Mouse (Mus musculus) MEL (cell line): Measurements from ENCODE around the gene Rfk.

Experiments
- CHD2 ChIP-seq: IDR thresholded peaks from 2 replicates; pipeline ENCODE4 v1.6.1; 2011; ENCODE audit warnings: low read length, improper control_type of control experiment
- CTCF ChIP-seq, 3 experiments: IDR thresholded peaks in 2 of 3; conservative IDR thresholded peaks in 1 of 3; 2 replicates each; pipeline ENCODE4 v1.5.1; 2011 to 2012; ENCODE audit warnings: low read length in 3 of 3, low read depth in 2 of 3, mild to moderate bottlenecking in 2 of 3, improper control_type of control experiment in 1 of 3, inconsistent platforms in 1 of 3, mixed read lengths in 1 of 3, moderate library complexity in 1 of 3; ENCODE audit not compliant: control insufficient read depth in 1 of 3, insufficient read depth in 1 of 3, poor library complexity in 1 of 3, severe bottlenecking in 1 of 3
- GATA1 ChIP-seq: IDR thresholded peaks from 2 replicates; pipeline ENCODE4 v1.6.1; 2011; ENCODE audit warnings: low read depth, low read length, improper control_type of control experiment
- KAT2A ChIP-seq: conservative IDR thresholded peaks from 2 replicates; pipeline ENCODE4 v1.6.1; 2012; ENCODE audit warnings: low read depth, low read length, improper control_type of control experiment, inconsistent platforms

DNA sequence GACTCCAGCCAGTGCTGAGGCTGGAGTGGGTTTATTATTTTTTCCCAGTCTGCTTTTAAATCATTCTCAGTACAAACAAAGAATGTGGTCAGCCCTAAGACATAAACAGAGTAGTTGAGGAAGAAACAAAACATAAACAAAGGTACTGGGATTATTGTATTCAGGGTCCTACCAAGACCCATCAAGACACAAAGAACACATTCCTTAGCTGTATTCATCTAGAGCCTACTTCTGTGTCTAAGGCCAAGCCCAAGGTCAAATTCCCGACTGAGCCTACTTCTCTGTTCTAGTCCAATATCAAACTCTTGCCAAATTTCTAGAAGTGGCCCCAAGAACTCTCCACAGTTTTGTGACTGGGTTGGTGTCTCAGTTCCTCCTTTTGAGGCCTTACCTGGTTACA is 24.0 kb downstream of the Rfk start:
- TF ChIP-seq GATA1 (no peak), KAT2A (no peak), CTCF (IDR thresholded peaks at IDR 0.05 in 2 of 3, conservative IDR thresholded peaks at IDR 0.05 in 1 of 3; ENCODE audit: control insufficient read depth in 1 of 3, insufficient read depth in 1 of 3, low read depth in 2 of 3, low read length in 3 of 3, poor library complexity in 1 of 3, severe bottlenecking in 1 of 3) (no peak), CHD2 (no peak)
